Mouse (Mus musculus) neural tube, embryonic 11.5 days (tissue): ENCODE measurements around the gene Kmt2b. TPM values are rescaled to one million over a fixed set of nuclear protein-coding genes. Genes with fewer than 3 reads are reported as not detected.

Experiments used
- ATAC-seq: fragments of 200-750 bp; cut with Nextera tagmentation; 2 replicates; pipeline ENCODE4 v1.8.0; 2017; ENCODE audit warnings: moderate number of reproducible peaks, mild to moderate bottlenecking, moderate TSS enrichment, moderate library complexity; ENCODE audit not compliant: insufficient read depth, low FRiP score, low TSS enrichment
- DNase-seq: peaks from one replicate; pipeline ENCODE4 v3.0.0-alpha.2; 2015; ENCODE audit warnings: low spot score
- H3K27ac ChIP-seq: fragments of 300-500 bp; sonication (generic); 2 replicates; pipeline ENCODE4 v1.5.1; 2014; ENCODE audit warnings: low read depth, mild to moderate bottlenecking, low read length
- H3K27me3 ChIP-seq: fragments of 300-500 bp; sonication (generic); 2 replicates; pipeline ENCODE4 v1.6.1; 2014; ENCODE audit warnings: mild to moderate bottlenecking, low read length, mixed read lengths; ENCODE audit not compliant: control insufficient read depth, insufficient read depth
- H3K36me3 ChIP-seq: fragments of 300-500 bp; sonication (generic); 2 replicates; pipeline ENCODE4 v1.6.1; 2014; ENCODE audit warnings: mild to moderate bottlenecking, low read length, moderate library complexity, mixed read lengths; ENCODE audit not compliant: control insufficient read depth, insufficient read depth
- H3K4me1 ChIP-seq: fragments of 300-500 bp; sonication (generic); 2 replicates; pipeline ENCODE4 v1.6.1; 2014; ENCODE audit warnings: low read length, mixed read lengths; ENCODE audit not compliant: control insufficient read depth, insufficient read depth
- H3K4me2 ChIP-seq: fragments of 300-500 bp; sonication (generic); 2 replicates; pipeline ENCODE4 v1.6.1; 2014; ENCODE audit warnings: low read depth, mild to moderate bottlenecking, moderate library complexity
- H3K4me3 ChIP-seq: fragments of 300-500 bp; sonication (generic); 2 replicates; pipeline ENCODE4 v1.5.1; 2014; ENCODE audit warnings: low read depth, low read length
- H3K9ac ChIP-seq: fragments of 300-500 bp; sonication (generic); 2 replicates; pipeline ENCODE4 v1.6.1; 2014; ENCODE audit warnings: mild to moderate bottlenecking, low read length
- H3K9me3 ChIP-seq: fragments of 300-500 bp; sonication (generic); 2 replicates; pipeline ENCODE4 v1.6.1; 2016; ENCODE audit warnings: low read length; ENCODE audit not compliant: control insufficient read depth
- WGBS: fragments of 180-500 bp; shearing (Covaris S2); extraction: QIAGEN DNeasy Blood & Tissue Kit; methylation state at CpG from one replicate; pipeline ENCODE4 v1.1.7; 2014; 5-methylcytosine and 5-hydroxymethylcytosine counted together
- polyA plus RNA-seq: library from polyadenylated mRNA; unstranded; fragments of >200 nt; fragmentation: Nextera tagmentation; extraction: Ambion mirVana; gene quantifications from 2 replicates; pipeline ENCODE4 v1.2.1, GENCODE M21; 2014

Gene Kmt2b
- polyA plus RNA-seq, 1 experiment from 2014 or later, result 11.9 TPM

DNA sequence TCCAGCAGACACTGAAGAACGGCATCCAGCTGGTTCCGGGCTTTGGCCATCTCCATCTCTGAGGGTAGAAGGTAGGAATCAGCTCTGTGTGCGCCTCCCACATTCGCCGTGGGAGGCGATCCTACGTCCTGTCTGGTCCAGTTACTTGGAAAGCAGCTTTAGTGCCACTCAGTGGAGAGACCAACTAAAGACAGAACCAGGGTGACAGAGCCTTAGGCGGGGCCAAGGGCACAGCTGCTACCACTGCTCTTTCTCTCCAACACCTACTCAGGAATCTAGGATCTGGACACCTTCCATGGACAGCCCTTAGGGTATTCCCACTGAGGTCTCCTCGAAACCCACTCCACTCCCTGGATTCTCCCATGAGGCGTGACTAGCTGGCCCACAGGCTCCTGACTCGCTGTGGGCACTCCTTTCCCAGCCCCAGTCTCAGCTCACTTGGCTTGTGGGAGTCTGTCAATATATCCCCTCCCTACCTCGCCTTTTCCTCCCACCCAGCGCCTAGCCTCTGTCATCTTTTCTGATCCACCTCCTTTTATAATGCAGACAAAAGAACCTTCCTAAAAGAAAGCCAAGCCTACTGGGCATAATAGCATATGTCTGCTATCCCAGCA, 30.5 kb downstream of the Kmt2b start:
- DNase-seq (no peak), ATAC-seq (no peak)
- no peak overlapping the region for H3K9ac ChIP-seq
- WGBS, result 90% methylated on average over 13 of the region's 13 CpGs
- H3K27me3 ChIP-seq, result no peaks in the 10 kb centered on the region
- H3K27ac ChIP-seq, result no peak overlapping the region
- peaks cover 15% of the 10 kb centered on the region for H3K4me1 ChIP-seq
- peaks cover 16% of the 10 kb centered on the region for H3K36me3 ChIP-seq
- peak overlapping the region; percentile 90 for H3K4me2 ChIP-seq
- 0 out of 2 replicates have a peak overlapping the region, but pooled peaks have one; percentile 49 for H3K4me3 ChIP-seq
- H3K9me3 ChIP-seq, result no peaks in the 10 kb centered on the region

DNA sequence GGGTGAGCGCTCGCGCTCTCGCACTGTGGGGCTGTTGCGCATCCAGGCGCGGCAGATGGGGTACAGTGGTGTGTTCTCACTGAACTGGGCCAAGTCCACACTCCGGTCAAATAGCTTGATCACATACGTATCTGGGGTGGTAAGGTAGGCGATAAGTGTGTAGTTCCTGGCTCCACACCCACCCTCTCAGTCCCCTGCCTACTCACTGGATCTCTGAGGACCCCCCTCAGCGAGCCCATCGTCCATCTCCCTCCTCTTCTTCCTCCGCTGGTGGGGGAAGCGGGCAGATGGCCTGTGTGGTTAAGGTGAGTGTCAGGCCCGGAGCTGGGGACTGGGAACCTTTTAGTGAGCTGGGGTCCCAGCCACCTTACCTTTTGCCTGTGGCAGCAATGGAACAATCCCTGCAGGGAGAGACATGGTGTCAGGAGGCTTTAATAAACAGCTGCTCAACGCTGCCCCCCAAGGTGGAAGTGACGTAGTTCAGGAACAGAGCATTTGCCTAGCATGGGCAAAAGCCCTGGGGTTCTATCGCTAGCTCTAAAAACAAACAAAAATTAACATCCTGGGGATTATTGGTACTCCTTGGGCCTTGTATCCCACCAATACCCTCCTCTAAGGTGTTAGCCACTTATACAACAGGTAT, 31.5 kb downstream of the Kmt2b start:
- ATAC-seq (no peak), DNase-seq (no peak)
- Histone ChIP-seq H3K4me1 (peaks cover 18% of the 10 kb centered on the region), H3K27ac (no peak overlapping the region), H3K27me3 (no peaks in the 10 kb centered on the region), H3K9ac (no peak overlapping the region), H3K4me3 (no peak overlapping the region), H3K4me2 (no peak overlapping the region), H3K36me3 (peaks cover 16% of the 10 kb centered on the region), H3K9me3 (no peaks in the 10 kb centered on the region)
- WGBS, result 94% methylated on average over 18 of the region's 18 CpGs

DNA sequence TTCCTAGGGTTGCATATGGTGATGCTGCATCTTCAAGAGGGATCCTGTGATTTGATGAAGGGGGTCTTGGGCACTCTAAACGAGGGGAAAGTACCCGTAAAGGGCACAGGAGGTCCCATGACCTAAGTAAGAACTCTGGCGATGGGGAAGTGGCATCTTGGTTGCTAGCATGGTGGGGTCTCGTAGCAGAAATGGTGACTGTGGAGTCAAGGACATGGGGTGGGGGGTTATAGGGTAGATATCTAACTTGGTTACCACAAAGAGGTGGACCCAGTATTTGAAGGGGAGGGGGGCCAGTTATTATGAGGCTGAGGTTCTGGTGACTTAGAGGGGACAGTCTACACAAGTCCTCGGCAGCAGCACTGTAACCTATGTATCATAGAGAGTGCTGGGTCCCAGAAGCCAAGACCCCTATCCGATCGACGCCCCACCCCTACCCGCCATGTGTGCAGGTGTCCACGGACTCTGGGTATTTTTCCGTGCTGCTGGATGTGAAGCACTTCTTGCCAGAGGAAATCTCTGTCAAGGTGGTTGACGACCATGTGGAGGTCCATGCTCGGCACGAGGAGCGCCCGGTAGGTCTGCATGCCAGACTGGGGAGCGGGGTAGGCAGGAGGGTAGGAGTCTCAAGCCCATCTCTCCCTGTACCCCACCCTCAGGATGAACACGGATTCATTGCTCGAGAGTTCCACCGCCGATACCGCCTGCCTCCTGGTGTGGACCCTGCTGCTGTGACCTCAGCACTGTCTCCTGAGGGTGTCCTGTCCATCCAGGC, 34.5 kb downstream of the Kmt2b start:
- Histone ChIP-seq H3K36me3 (peaks cover 16% of the 10 kb centered on the region), H3K4me2 (peak overlapping the region; percentile 93; the same call in 1 of the 2 replicates), H3K27me3 (no peaks in the 10 kb centered on the region), H3K4me1 (peaks cover 17% of the 10 kb centered on the region), H3K9ac (no peak overlapping the region), H3K4me3 (peak overlapping the region; percentile 45; the same call in 1 of the 2 replicates), H3K9me3 (no peaks in the 10 kb centered on the region), H3K27ac (no peak overlapping the region)
- ATAC-seq (no peak), DNase-seq (no peak)
- 85% methylated on average over 22 of the region's 22 CpGs for WGBS

DNA sequence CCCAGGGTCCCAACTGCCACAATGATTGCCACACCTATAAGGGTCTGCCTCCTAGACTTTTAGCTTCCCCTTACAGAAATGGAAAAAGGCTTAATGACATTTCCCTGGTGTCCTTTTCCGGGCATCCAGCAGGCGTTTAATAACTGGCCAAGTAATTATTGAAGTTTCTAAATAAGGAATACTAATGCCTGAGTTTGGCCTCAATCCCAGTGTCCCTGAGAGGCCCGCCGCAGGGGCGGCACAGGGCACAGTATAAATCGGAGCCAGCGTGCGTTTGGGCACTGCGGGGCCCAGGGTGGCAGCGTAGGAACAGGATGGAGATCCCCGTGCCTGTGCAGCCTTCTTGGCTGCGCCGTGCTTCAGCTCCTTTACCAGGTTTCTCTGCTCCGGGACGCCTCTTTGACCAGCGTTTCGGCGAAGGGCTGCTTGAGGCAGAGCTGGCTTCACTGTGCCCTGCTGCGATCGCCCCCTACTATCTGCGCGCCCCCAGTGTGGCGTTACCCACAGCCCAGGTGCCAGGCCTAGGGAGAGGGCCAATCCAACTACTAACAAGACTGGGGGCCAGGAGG, 35.4 kb downstream of the Kmt2b start:
- WGBS, result 12% methylated on average over 23 of the region's 23 CpGs
- Histone ChIP-seq H3K4me1 (peaks cover 13% of the 10 kb centered on the region), H3K36me3 (peaks cover 16% of the 10 kb centered on the region), H3K4me3 (peak overlapping the region; percentile 45), H3K4me2 (peak overlapping the region; percentile 93), H3K27ac (no peak overlapping the region), H3K27me3 (no peaks in the 10 kb centered on the region), H3K9me3 (no peaks in the 10 kb centered on the region), H3K9ac (peak overlapping the region; percentile 65)
- no peak for DNase-seq
- no peak for ATAC-seq

DNA sequence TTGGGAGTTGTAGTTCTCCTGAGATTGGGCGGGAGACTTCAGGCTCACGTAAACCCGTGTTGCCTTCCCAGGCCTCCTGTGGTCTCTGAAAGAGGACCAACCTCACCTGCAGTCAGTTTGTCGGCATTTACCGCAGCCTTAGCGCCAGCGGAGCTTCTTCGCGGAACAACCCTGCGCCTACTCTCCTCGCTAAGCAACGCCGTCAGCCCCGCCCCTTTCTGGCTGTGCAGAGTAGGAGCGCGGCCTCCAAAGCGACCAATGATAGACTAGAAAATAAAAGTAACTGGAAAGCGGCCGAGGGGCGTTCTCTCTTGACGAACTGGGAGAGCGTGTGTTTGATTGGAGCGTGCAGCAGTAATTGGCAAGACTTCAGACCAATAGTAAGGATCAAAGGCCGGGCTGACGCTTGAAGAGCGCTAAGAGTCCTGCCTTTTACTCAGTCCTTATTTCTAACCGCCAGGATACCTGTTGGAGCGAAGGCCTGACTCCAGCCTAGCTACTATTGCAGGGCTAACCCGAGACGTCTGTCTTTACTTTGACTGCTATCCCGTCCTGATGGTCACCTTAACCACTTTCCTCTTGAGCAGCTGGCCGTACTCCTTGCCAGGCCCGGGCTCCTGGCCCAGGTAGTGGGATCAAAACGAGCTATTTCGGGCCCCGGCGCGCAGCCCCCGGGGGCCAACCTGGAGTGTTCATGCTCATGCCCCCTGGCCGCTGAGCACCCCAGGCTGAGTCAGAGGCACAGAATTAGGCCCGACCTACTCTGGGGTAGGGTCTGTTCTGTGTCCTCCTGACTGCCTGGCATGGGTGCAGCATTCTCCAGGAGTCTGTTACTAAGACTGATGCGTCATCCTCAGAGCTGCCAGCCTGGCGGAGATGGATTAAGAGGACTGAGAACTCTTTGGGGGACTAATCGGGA, 36.2 kb downstream of the Kmt2b start, which contains the start of the genes Hspb6 and Proser3:
TSS of gene Hspb6 (plus strand) at position 77 of the 919 bp plus-strand sequence.
TSS of gene Proser3 (minus strand) at position 198 of the 919 bp plus-strand sequence.
- DNase-seq, result peak; percentile 95
- Histone ChIP-seq H3K4me3 (peak within 1 kb of the TSS; percentile 45), H3K27ac (peak within 1 kb of the TSS; percentile 75), H3K27me3 (no peaks in the 10 kb centered on the region), H3K36me3 (peaks cover 16% of the 10 kb centered on the region), H3K9me3 (no peaks in the 10 kb centered on the region), H3K4me2 (peak within 1 kb of the TSS; percentile 93), H3K9ac (peak within 1 kb of the TSS; percentile 65), H3K4me1 (peaks cover 13% of the 10 kb centered on the region)
- ATAC-seq, result peak; percentile 88
- WGBS, result 2% methylated on average over 44 of the region's 44 CpGs

DNA sequence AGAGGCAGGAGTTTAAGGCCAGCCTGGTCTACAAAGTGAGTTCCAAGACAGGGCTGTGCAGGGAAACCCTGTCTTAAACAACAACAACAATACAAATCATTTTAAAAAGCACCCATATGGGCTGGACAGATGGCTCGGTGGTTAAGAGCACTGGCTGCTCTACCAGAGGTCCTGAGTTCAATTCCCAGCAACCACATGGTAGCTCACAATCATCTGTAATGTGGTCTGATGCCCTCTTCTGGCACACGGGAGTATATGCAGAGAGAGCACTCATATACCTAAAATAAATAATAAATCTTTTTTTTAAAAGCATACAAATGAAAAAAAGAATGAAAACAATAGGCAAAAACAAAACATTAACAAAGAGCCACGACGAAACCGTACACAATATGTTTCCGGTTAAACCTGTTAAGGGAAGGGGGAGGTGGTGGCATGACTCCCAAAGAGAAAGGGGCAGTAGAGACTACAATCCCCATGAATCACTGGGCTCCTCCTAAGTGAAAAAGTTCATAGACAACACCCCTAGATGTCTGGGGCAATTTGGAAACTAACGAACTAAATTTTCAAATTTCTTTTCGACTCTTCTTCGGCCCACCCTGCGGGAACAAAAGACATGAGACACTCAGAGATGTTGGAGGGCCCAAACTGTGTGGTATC, 37.0 kb downstream of the Kmt2b start:
- peak overlapping the region; percentile 93 for H3K4me2 ChIP-seq
- peaks cover 10% of the 10 kb centered on the region for H3K36me3 ChIP-seq
- DNase-seq, result no peak
- no peaks in the 10 kb centered on the region for H3K9me3 ChIP-seq
- peaks cover 13% of the 10 kb centered on the region for H3K4me1 ChIP-seq
- peak overlapping the region; percentile 45 for H3K4me3 ChIP-seq
- H3K27me3 ChIP-seq, result no peaks in the 10 kb centered on the region
- peak overlapping the region; percentile 56 for H3K9ac ChIP-seq
- WGBS, result 3% methylated on average over 10 of the region's 10 CpGs
- ATAC-seq, result peak; percentile 71
- H3K27ac ChIP-seq, result peak overlapping the region; percentile 75

DNA sequence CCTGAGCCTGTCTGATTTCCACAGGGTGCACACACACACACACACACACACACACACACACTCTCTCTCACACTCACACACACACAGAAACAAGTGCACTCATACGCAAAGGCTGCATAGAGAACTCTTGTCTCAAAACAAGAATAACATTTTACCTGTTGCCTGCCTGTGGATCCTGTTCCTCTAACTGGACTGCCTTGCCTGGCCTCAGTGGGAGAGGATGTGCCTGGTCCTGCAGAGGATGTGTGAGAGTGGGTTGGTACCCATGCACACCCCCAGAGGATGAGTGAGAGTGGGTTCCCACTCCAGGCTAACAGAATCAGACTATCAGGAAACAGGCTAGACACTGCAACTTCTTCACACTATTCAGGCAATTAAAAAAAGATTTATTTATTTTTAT, 37.9 kb downstream of the Kmt2b start:
- ATAC-seq (no peak), DNase-seq (no peak)
- H3K27ac ChIP-seq, result no peak overlapping the region
- H3K9ac ChIP-seq, result no peak overlapping the region
- H3K27me3 ChIP-seq, result no peaks in the 10 kb centered on the region
- H3K36me3 ChIP-seq, result peaks cover 10% of the 10 kb centered on the region
- no peaks in the 10 kb centered on the region for H3K9me3 ChIP-seq
- H3K4me1 ChIP-seq, result peaks cover 13% of the 10 kb centered on the region
- WGBS, result 89% methylated on average over 1 of the region's 1 CpGs
- no peak overlapping the region for H3K4me2 ChIP-seq
- H3K4me3 ChIP-seq, result no peak overlapping the region
